Mouse (Mus musculus) frontal cortex, adult (tissue): ENCODE data around the gene Snx6.

Experiments used
- ATAC-seq: cut with Nextera tagmentation; 2 replicates; pipeline ENCODE4 v1.9.2; 2017; ENCODE audit warnings: mild to moderate bottlenecking, moderate library complexity, mixed read lengths; ENCODE audit not compliant: low TSS enrichment

The Snx6 gene

DNA sequence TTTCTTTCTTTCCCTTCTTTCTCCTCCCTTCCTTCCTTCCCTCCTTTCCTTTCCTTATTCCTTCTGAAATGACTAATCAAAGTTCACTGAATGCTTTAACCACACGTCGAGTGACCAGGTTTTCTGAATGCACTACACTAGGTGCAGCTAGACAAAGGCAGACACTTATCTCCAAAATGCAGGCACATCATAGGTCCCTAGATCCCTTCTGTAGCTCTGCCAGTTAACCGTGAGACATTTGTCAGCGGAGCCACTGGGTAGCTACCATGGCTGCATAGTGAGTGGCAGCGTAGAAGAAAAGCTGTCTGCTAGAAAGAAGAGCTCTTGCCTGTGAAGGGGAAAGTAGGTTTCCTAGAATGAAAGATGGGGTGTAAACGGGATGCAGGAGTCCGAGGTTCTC is 96.1 kb downstream of the Snx6 start:
- no peak for ATAC-seq

DNA sequence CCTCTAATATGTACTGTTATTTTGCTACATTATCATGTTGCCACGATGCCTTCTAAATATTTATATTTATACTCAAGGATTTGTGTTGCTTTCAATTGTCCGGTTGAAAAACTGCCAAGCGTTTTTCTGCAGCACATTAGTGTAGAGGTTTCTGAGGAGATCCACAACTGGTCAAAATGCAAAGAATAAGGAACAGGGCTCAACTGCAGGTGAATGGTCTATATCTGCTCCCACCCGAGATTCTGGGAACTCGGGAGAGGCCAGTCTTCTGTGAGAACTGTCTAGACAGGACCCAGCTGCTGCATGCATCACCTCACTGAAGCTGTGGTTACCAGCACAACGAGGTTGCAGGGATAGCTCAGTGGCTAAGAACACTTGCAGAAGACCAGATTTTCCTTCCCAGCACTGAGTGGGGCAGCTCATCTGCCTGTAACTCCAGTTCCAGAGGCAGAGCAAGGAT is 97.7 kb downstream of the Snx6 start:
- ATAC-seq = no peak

GRCm38 (mm10) chr12:54697003-54697597 is 98.4 kb downstream of the Snx6 start:
- ATAC-seq = no peak
